Mouse (Mus musculus) bone marrow, adult 2 months (tissue): ENCODE results near the gene Gabarap.

ENCODE experiments used
- CTCF ChIP-seq: fragments of 200-500 bp; IDR thresholded peaks from 2 replicates; pipeline ENCODE4 v1.5.1; 2011; ENCODE audit warnings: low read length, control low read depth; ENCODE audit not compliant: control insufficient read depth, insufficient read depth
- POLR2A ChIP-seq: fragments of 200-500 bp; IDR thresholded peaks from 2 replicates; pipeline ENCODE4 v1.6.1; 2011; ENCODE audit warnings: low read depth, mild to moderate bottlenecking, control low read depth, low read length, borderline replicate concordance; ENCODE audit not compliant: control insufficient read depth

GRCm38 (mm10) chr11:70010961-70011360 is 20.0 kb downstream of the Gabarap start:
- TF ChIP-seq POLR2A, result no peak
- TF ChIP-seq CTCF, result no peak
